In genomic region chr4:31612825-31613514, GRCm38 (mm10) we compare ENCODE assay signal across 14 mouse cellular contexts.
DNase-seq lines count a peak whose midpoint lies in the region; ATAC-seq lines count a peak whose summit lies in the region.
"Had no signal": no experiment of that assay in that cellular context is flagged by ENCODE, and none has a peak within 500 bp of the region (broad histone marks: within the 10 kb centered on the region; RNA-seq: fewer than 3 reads in every experiment).

No protein-coding gene starts in this region.

- no peak overlapping the region for H3K4me3 ChIP-seq in neural tube, embryonic 12.5 days
- H3K4me3 ChIP-seq in neural tube, embryonic 15.5 days (replicated peaks): no peak overlapping the region
- H3K4me3 ChIP-seq in forebrain, embryonic 12.5 days (replicated peaks): no peak overlapping the region
- H3K4me3 ChIP-seq in midbrain, embryonic 16.5 days (ENCODE audit: low read depth, low read length): no peak overlapping the region

- H3K27me3 ChIP-seq in neural tube, embryonic 12.5 days (replicated peaks): no peaks in the 10 kb centered on the region
- no peaks in the 10 kb centered on the region for H3K27me3 ChIP-seq in neural tube, embryonic 15.5 days (replicated peaks)
- H3K27me3 ChIP-seq in forebrain, embryonic 12.5 days: no peaks in the 10 kb centered on the region
- H3K27me3 ChIP-seq in midbrain, embryonic 16.5 days (ENCODE audit: control insufficient read depth, insufficient read depth, low read depth, low read length): 0 out of 2 replicates have a peak, but pooled peaks cover 2% of the 10 kb centered on the region
- H3K27me3 ChIP-seq: CH12.LX, Patski had no signal

- peak; percentile 30 for DNase-seq in hindlimb bud, embryonic 11.5 days (ENCODE audit: extremely low spot score, low read depth, low spot score)
- no peak for DNase-seq in cerebellum, adult 9-10 months
- no peak for DNase-seq in adrenal gland, postnatal 25 days
- DNase-seq: adrenal gland, adult 2 months; lung, postnatal 14 days had no signal

- no peaks in the 10 kb centered on the region for H3K9me3 ChIP-seq in neural tube, embryonic 12.5 days
- H3K9me3 ChIP-seq in neural tube, embryonic 15.5 days (replicated peaks): no peaks in the 10 kb centered on the region
- no peaks in the 10 kb centered on the region for H3K9me3 ChIP-seq in forebrain, embryonic 12.5 days
- H3K9me3 ChIP-seq in midbrain, embryonic 16.5 days (replicated peaks; ENCODE audit: control insufficient read depth, low read length, poor library complexity, severe bottlenecking): no peaks in the 10 kb centered on the region

- H3K27ac ChIP-seq in neural tube, embryonic 12.5 days: no peak overlapping the region
- H3K27ac ChIP-seq in neural tube, embryonic 15.5 days (replicated peaks): no peak overlapping the region
- peak overlapping the region; percentile 88 for H3K27ac ChIP-seq in forebrain, embryonic 12.5 days
- no peak overlapping the region for H3K27ac ChIP-seq in midbrain, embryonic 16.5 days (ENCODE audit: low read length)

- 0 out of 2 replicates have a peak overlapping the region, but pooled peaks have one; percentile 14 for H3K9ac ChIP-seq in neural tube, embryonic 12.5 days
- no peak overlapping the region for H3K9ac ChIP-seq in neural tube, embryonic 15.5 days (replicated peaks)
- no peak overlapping the region for H3K9ac ChIP-seq in forebrain, embryonic 12.5 days
- no peak overlapping the region for H3K9ac ChIP-seq in midbrain, embryonic 16.5 days (ENCODE audit: low read depth, low read length)

- peaks cover 14% of the 10 kb centered on the region for H3K4me1 ChIP-seq in neural tube, embryonic 12.5 days
- peaks cover 17% of the 10 kb centered on the region for H3K4me1 ChIP-seq in neural tube, embryonic 15.5 days
- peaks cover 44% of the 10 kb centered on the region for H3K4me1 ChIP-seq in forebrain, embryonic 12.5 days
- peaks cover 9% of the 10 kb centered on the region for H3K4me1 ChIP-seq in midbrain, embryonic 16.5 days (ENCODE audit: control insufficient read depth, insufficient read depth, low read length)

- H3K36me3 ChIP-seq in neural tube, embryonic 12.5 days: no peaks in the 10 kb centered on the region
- H3K36me3 ChIP-seq in neural tube, embryonic 15.5 days: no peaks in the 10 kb centered on the region
- H3K36me3 ChIP-seq in forebrain, embryonic 12.5 days (replicated peaks): no peaks in the 10 kb centered on the region
- H3K36me3 ChIP-seq in midbrain, embryonic 16.5 days (ENCODE audit: control insufficient read depth, insufficient read depth, low read length): no peaks in the 10 kb centered on the region

- no peak for ATAC-seq in neural tube, embryonic 12.5 days (ENCODE audit: low FRiP score, low read depth)
- ATAC-seq in neural tube, embryonic 15.5 days (ENCODE audit: low FRiP score): no peak
- peak; percentile 80 for ATAC-seq in forebrain, embryonic 12.5 days (ENCODE audit: low FRiP score)
- peak; percentile 76; the same call in 1 of the 2 replicates for ATAC-seq in midbrain, embryonic 16.5 days
- ATAC-seq: intestine, embryonic 16.5 days; Patski had no signal

- no peak overlapping the region for H3K4me2 ChIP-seq in neural tube, embryonic 12.5 days (replicated peaks)
- no peak overlapping the region; the same call in none of the 2 replicates for H3K4me2 ChIP-seq in neural tube, embryonic 15.5 days
- H3K4me2 ChIP-seq in forebrain, embryonic 12.5 days: peak overlapping the region; percentile 24
- no peak overlapping the region for H3K4me2 ChIP-seq in midbrain, embryonic 16.5 days (ENCODE audit: low read length)
- H3K4me2 ChIP-seq: heart, embryonic 11.5 days; liver, embryonic 11.5 days had no signal

- 71% methylated on average over 9 of the region's 9 CpGs for WGBS in neural tube, embryonic 12.5 days
- 65% methylated on average over 9 of the region's 9 CpGs for WGBS in neural tube, embryonic 15.5 days
- WGBS in forebrain, embryonic 12.5 days: 37% methylated on average over 9 of the region's 9 CpGs
- WGBS in midbrain, embryonic 16.5 days: 47% methylated on average over 9 of the region's 9 CpGs

Comparison
In these comparisons a context has a peak if more than half of its experiments do, and no peak if none do; other contexts are left out.
1. ATAC-seq: peak in forebrain, embryonic 12.5 days (single experiment) and midbrain, embryonic 16.5 days (single experiment); none in neural tube, embryonic 12.5 days (single experiment) and neural tube, embryonic 15.5 days (single experiment).